ENCODE assay signal across 8 mouse cellular contexts in the genomic region with DNA sequence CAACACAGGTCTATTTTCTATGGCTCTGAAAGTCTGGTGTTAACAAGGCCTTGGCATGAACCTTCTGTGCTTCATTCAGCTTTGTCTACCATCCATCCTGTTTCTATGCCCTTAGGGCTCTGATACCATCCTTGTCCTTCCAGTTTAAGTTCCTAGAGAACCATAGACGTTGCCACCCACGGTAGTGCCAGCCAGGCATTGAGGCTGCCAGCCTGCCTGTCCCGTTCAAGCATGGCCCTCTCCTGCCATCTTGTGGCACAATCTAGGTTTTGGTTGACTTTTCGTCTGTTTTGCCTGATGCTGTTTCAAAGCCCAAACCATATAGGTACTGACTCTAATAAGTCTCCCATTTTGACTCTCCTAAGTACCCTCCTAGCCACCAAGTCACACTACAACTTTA. TPM values are rescaled to one million over a fixed set of nuclear protein-coding genes. Genes with fewer than 3 reads are reported as not detected.
A peak's percentile ranks its signal among the peaks of the same experiment; 100 is the strongest.
DNase-seq lines count a peak whose midpoint lies in the region; ATAC-seq and TF ChIP-seq lines count a peak whose summit lies in the region.

No protein-coding gene starts in this region.

- H3K36me3 ChIP-seq in intestine, postnatal 0 days (ENCODE audit: control insufficient read depth, insufficient read depth): no peaks in the 10 kb centered on the region
- no peaks in the 10 kb centered on the region for H3K36me3 ChIP-seq in neural tube, embryonic 12.5 days

- no peaks in the 10 kb centered on the region for H3K9me3 ChIP-seq in intestine, postnatal 0 days (ENCODE audit: control insufficient read depth)
- H3K9me3 ChIP-seq in neural tube, embryonic 12.5 days: no peaks in the 10 kb centered on the region

- H3K9ac ChIP-seq in intestine, postnatal 0 days (ENCODE audit: low read depth, low read length): no peak overlapping the region
- no peak overlapping the region for H3K9ac ChIP-seq in neural tube, embryonic 12.5 days

- H3K27me3 ChIP-seq in intestine, postnatal 0 days (replicated peaks; ENCODE audit: control insufficient read depth, insufficient read depth, low read length): no peaks in the 10 kb centered on the region
- no peaks in the 10 kb centered on the region for H3K27me3 ChIP-seq in neural tube, embryonic 12.5 days (replicated peaks)

- H3K4me1 ChIP-seq in intestine, postnatal 0 days (replicated peaks; ENCODE audit: control insufficient read depth, insufficient read depth, low read length): no peaks in the 10 kb centered on the region
- H3K4me1 ChIP-seq in neural tube, embryonic 12.5 days: no peaks in the 10 kb centered on the region

- WGBS in intestine, postnatal 0 days: 3% methylated on average over 4 of the region's 4 CpGs
- 10% methylated on average over 4 of the region's 4 CpGs for WGBS in neural tube, embryonic 12.5 days

- TF ChIP-seq CTCF in intestine, postnatal 0 days (IDR thresholded peaks at IDR 0.05; ENCODE audit: low read depth): peak; percentile 97

- H3K27ac ChIP-seq in intestine, postnatal 0 days (ENCODE audit: low read depth, low read length): no peak overlapping the region
- no peak overlapping the region for H3K27ac ChIP-seq in neural tube, embryonic 12.5 days

- peak; percentile 43; the same call in 1 of the 2 replicates for ATAC-seq in intestine, postnatal 0 days
- peak; percentile 27; the same call in 1 of the 2 replicates for ATAC-seq in neural tube, embryonic 12.5 days (ENCODE audit: low FRiP score, low read depth)

- intact Hi-C loops in gastrocnemius, postnatal 36 days (cut with DNase I): loop anchor here (1.0 kb wide), 1 partner anchor 199 kb away; no protein-coding TSS in a partner anchor
- intact Hi-C loops in left cerebral cortex, postnatal 4 days (cut with DNase I): loop anchor here (2.0 kb wide), 1 partner anchor 199 kb away; no protein-coding TSS in a partner anchor

- no peak overlapping the region for H3K4me3 ChIP-seq in intestine, postnatal 0 days (ENCODE audit: low read depth, low read length)
- H3K4me3 ChIP-seq in neural tube, embryonic 12.5 days: no peak overlapping the region

- DNase-seq in 3T3-L1 (ENCODE audit: low read depth, low spot score) (peak; percentile 72), adipocyte (ENCODE audit: low spot score) (peak; percentile 75)
- peak; percentile 85 for DNase-seq in embryo, embryonic 10 days (ENCODE audit: low spot score)
- peak; percentile 39 to 62 for DNase-seq in gastrocnemius, postnatal 36 days
- DNase-seq in left cerebral cortex, postnatal 4 days: peak; percentile 89
- peak; percentile 46 to 70 for DNase-seq in thymus, postnatal 10 days (ENCODE audit: low spot score in 2 of 2)

- H3K4me2 ChIP-seq in intestine, postnatal 0 days (replicated peaks; ENCODE audit: low read depth): no peak overlapping the region
- no peak overlapping the region for H3K4me2 ChIP-seq in neural tube, embryonic 12.5 days (replicated peaks)

RNA-seq across cellular contexts. Expression of a gene that starts 8.7 kb away (rescaled TPM):
- not detected for total RNA-seq in gastrocnemius, postnatal 36 days (2021)
- 4.1 and 5.1 TPM in 2 replicates for polyA plus RNA-seq in intestine, postnatal 0 days (2015; fragmentation: Nextera tagmentation; extraction: Ambion mirVana)
- 1 to 10 TPM in 1 of 2 experiments, under 1 TPM in 1; 0.91 to 1.2 TPM for total RNA-seq in left cerebral cortex, postnatal 4 days (2021)
- polyA plus RNA-seq in neural tube, embryonic 12.5 days (2016; fragmentation: Nextera tagmentation; extraction: Ambion mirVana): not detected in 2 replicates
